Mouse (Mus musculus) neural tube, embryonic 13.5 days (tissue): Measurements from ENCODE around the gene Pitx2. TPM values are rescaled to one million over a fixed set of nuclear protein-coding genes. Genes with fewer than 3 reads are reported as not detected.

ENCODE experiments used
- ATAC-seq: fragments of 200-750 bp; cut with Nextera tagmentation; 2 replicates; pipeline ENCODE4 v1.8.0; 2017; ENCODE audit warnings: low read depth, mild to moderate bottlenecking, moderate TSS enrichment, moderate library complexity
- H3K27ac ChIP-seq: fragments of 300-500 bp; sonication (generic); replicated peaks from 2 replicates; pipeline ENCODE4 v1.5.1; 2015; ENCODE audit warnings: moderate library complexity, mild to moderate bottlenecking, inconsistent platforms
- H3K27me3 ChIP-seq: fragments of 300-500 bp; sonication (generic); 2 replicates; pipeline ENCODE4 v1.6.1; 2015; ENCODE audit warnings: mild to moderate bottlenecking, inconsistent platforms
- H3K36me3 ChIP-seq: fragments of 300-500 bp; sonication (generic); 2 replicates; pipeline ENCODE4 v1.6.1; 2015; ENCODE audit warnings: mild to moderate bottlenecking, inconsistent platforms
- H3K4me1 ChIP-seq: fragments of 300-500 bp; sonication (generic); replicated peaks from 2 replicates; pipeline ENCODE4 v1.6.1; 2015; ENCODE audit warnings: inconsistent platforms
- H3K4me2 ChIP-seq: fragments of 300-500 bp; sonication (generic); 2 replicates; pipeline ENCODE4 v1.6.1; 2015; ENCODE audit warnings: inconsistent platforms, mild to moderate bottlenecking, moderate library complexity
- H3K4me3 ChIP-seq: fragments of 300-500 bp; sonication (generic); 2 replicates; pipeline ENCODE4 v1.5.1; 2015; ENCODE audit warnings: mild to moderate bottlenecking, inconsistent platforms
- H3K9ac ChIP-seq: fragments of 300-500 bp; sonication (generic); 2 replicates; pipeline ENCODE4 v1.6.1; 2015; ENCODE audit warnings: moderate library complexity, mild to moderate bottlenecking, inconsistent platforms
- H3K9me3 ChIP-seq: fragments of 300-500 bp; sonication (generic); 2 replicates; pipeline ENCODE4 v1.6.1; 2016; ENCODE audit warnings: inconsistent platforms
- WGBS: fragments of 180-500 bp; shearing (Covaris S2); methylation state at CpG from one replicate; pipeline ENCODE4 v1.1.7; 2015; 5-methylcytosine and 5-hydroxymethylcytosine counted together
- polyA plus RNA-seq: library from polyadenylated mRNA; unstranded; fragments of >200 nt; fragmentation: Nextera tagmentation; extraction: Ambion mirVana; gene quantifications from 2 replicates; pipeline ENCODE4 v1.2.1, GENCODE M21; 2015

The Pitx2 gene
- polyA plus RNA-seq, 1 experiment from 2014 or later = 4.2 TPM

- WGBS = 1% methylated on average over 25 of the region's 27 CpGs
Measured at GRCm38 (mm10) chr3:129221380-129222260, 21.9 kb downstream of the Pitx2 start.

GRCm38 (mm10) chr3:129222448-129223290, 23.0 kb downstream of the Pitx2 start:
- Histone ChIP-seq H3K4me3 (no peak overlapping the region), H3K27me3 (peaks cover 100% of the 10 kb centered on the region), H3K36me3 (no peaks in the 10 kb centered on the region), H3K4me2 (no peak overlapping the region), H3K9me3 (no peaks in the 10 kb centered on the region), H3K4me1 (peaks cover 3% of the 10 kb centered on the region; the same call in 1 of the 2 replicates), H3K9ac (no peak overlapping the region), H3K27ac (no peak overlapping the region)
- 2% methylated on average over 21 of the region's 21 CpGs for WGBS
- no peak for ATAC-seq

More at GRCm38 (mm10) chr3:129221380-129222260, 21.9 kb downstream of the Pitx2 start:
- ATAC-seq = no peak
- H3K36me3 ChIP-seq = no peaks in the 10 kb centered on the region
- H3K4me2 ChIP-seq = no peak overlapping the region
- H3K27me3 ChIP-seq = peaks cover 100% of the 10 kb centered on the region
- H3K27ac ChIP-seq = no peak overlapping the region
- peaks cover 3% of the 10 kb centered on the region; the same call in 1 of the 2 replicates for H3K4me1 ChIP-seq
- H3K4me3 ChIP-seq = no peak overlapping the region
- no peaks in the 10 kb centered on the region for H3K9me3 ChIP-seq
- no peak overlapping the region for H3K9ac ChIP-seq

- 2% methylated on average over 5 of the region's 6 CpGs for WGBS
- Histone ChIP-seq H3K4me3 (no peak overlapping the region), H3K4me1 (peaks cover 3% of the 10 kb centered on the region; the same call in 1 of the 2 replicates), H3K27ac (no peak overlapping the region), H3K9ac (no peak overlapping the region), H3K27me3 (peaks cover 100% of the 10 kb centered on the region), H3K36me3 (no peaks in the 10 kb centered on the region), H3K9me3 (no peaks in the 10 kb centered on the region), H3K4me2 (no peak overlapping the region)
- ATAC-seq = no peak
Measured at GRCm38 (mm10) chr3:129223401-129223800, 23.7 kb downstream of the Pitx2 start.

- Histone ChIP-seq H3K9me3 (no peaks in the 10 kb centered on the region), H3K36me3 (no peaks in the 10 kb centered on the region), H3K4me2 (no peak overlapping the region), H3K27me3 (peaks cover 98% of the 10 kb centered on the region), H3K4me1 (peaks cover 3% of the 10 kb centered on the region; the same call in 1 of the 2 replicates), H3K27ac (no peak overlapping the region), H3K9ac (no peak overlapping the region), H3K4me3 (no peak overlapping the region)
- under 1% methylated on average over 26 of the region's 26 CpGs for WGBS
- ATAC-seq = no peak
Measured at GRCm38 (mm10) chr3:129223964-129224805, 24.5 kb downstream of the Pitx2 start.

- Histone ChIP-seq H3K4me3 (no peak overlapping the region), H3K36me3 (no peaks in the 10 kb centered on the region), H3K9ac (no peak overlapping the region), H3K4me1 (peaks cover 3% of the 10 kb centered on the region; the same call in 1 of the 2 replicates), H3K9me3 (no peaks in the 10 kb centered on the region), H3K4me2 (no peak overlapping the region), H3K27ac (no peak overlapping the region), H3K27me3 (peaks cover 94% of the 10 kb centered on the region)
- under 1% methylated on average over 40 of the region's 40 CpGs for WGBS
- ATAC-seq = no peak
Measured at GRCm38 (mm10) chr3:129224806-129225576, 25.3 kb downstream of the Pitx2 start.

- Histone ChIP-seq H3K9me3 (no peaks in the 10 kb centered on the region), H3K4me2 (no peak overlapping the region), H3K27me3 (peaks cover 86% of the 10 kb centered on the region), H3K4me1 (peaks cover 3% of the 10 kb centered on the region; the same call in 1 of the 2 replicates), H3K4me3 (no peak overlapping the region), H3K36me3 (no peaks in the 10 kb centered on the region), H3K27ac (no peak overlapping the region), H3K9ac (no peak overlapping the region)
- WGBS = under 1% methylated on average over 13 of the region's 13 CpGs
- no peak for ATAC-seq
Measured at GRCm38 (mm10) chr3:129225577-129226289, 26.1 kb downstream of the Pitx2 start.

GRCm38 (mm10) chr3:129226681-129227080, 27.0 kb downstream of the Pitx2 start:
- Histone ChIP-seq H3K9ac (no peak overlapping the region), H3K4me3 (no peak overlapping the region), H3K27me3 (peaks cover 77% of the 10 kb centered on the region), H3K9me3 (no peaks in the 10 kb centered on the region), H3K36me3 (no peaks in the 10 kb centered on the region), H3K4me1 (peaks cover 3% of the 10 kb centered on the region; the same call in 1 of the 2 replicates), H3K4me2 (no peak overlapping the region), H3K27ac (no peak overlapping the region)
- ATAC-seq = no peak
- 3% methylated on average over 6 of the region's 6 CpGs for WGBS

GRCm38 (mm10) chr3:129227331-129227730, 27.7 kb downstream of the Pitx2 start:
- H3K27ac ChIP-seq = no peak overlapping the region
- no peaks in the 10 kb centered on the region for H3K36me3 ChIP-seq
- H3K4me3 ChIP-seq = no peak overlapping the region
- no peak overlapping the region for H3K9ac ChIP-seq
- H3K27me3 ChIP-seq = peaks cover 76% of the 10 kb centered on the region
- no peaks in the 10 kb centered on the region for H3K9me3 ChIP-seq
- 1% methylated on average over 5 of the region's 5 CpGs for WGBS
- no peak overlapping the region for H3K4me2 ChIP-seq
- ATAC-seq = no peak
- peaks cover 3% of the 10 kb centered on the region; the same call in 1 of the 2 replicates for H3K4me1 ChIP-seq

GRCm38 (mm10) chr3:129238010-129238409, 38.3 kb downstream of the Pitx2 start:
- H3K36me3 ChIP-seq = no peaks in the 10 kb centered on the region
- H3K9ac ChIP-seq = no peak overlapping the region
- no peaks in the 10 kb centered on the region; the same call in 1 of the 2 replicates for H3K27me3 ChIP-seq
- H3K27ac ChIP-seq = no peak overlapping the region
- no peak overlapping the region for H3K4me2 ChIP-seq
- no peak overlapping the region for H3K4me3 ChIP-seq
- 86% methylated on average over 1 of the region's 1 CpGs for WGBS
- no peaks in the 10 kb centered on the region for H3K9me3 ChIP-seq
- no peaks in the 10 kb centered on the region for H3K4me1 ChIP-seq
- no peak for ATAC-seq

- 35% methylated on average over 13 of the region's 13 CpGs for WGBS
- H3K27ac ChIP-seq = no peak overlapping the region
- H3K4me1 ChIP-seq = no peaks in the 10 kb centered on the region
- no peaks in the 10 kb centered on the region for H3K36me3 ChIP-seq
- no peak for ATAC-seq
- no peak overlapping the region for H3K9ac ChIP-seq
- no peak overlapping the region for H3K4me3 ChIP-seq
- H3K27me3 ChIP-seq = no peaks in the 10 kb centered on the region; the same call in 1 of the 2 replicates
- H3K4me2 ChIP-seq = no peak overlapping the region
- H3K9me3 ChIP-seq = no peaks in the 10 kb centered on the region
Measured at GRCm38 (mm10) chr3:129238664-129239258, 39.1 kb downstream of the Pitx2 start.
